Mouse (Mus musculus) cortical plate, adult 2 months (tissue): ENCODE measurements at regions not wholly inside any gene's neighbourhood (a gene's known extent, or its start where the extent isn't known, plus 50 kb on each side); places are given as distances from the start of the nearest gene placed in this dataset.
"Not testable (repeated sequence)": the region's sequence is repeated elsewhere in the genome, so short reads cannot be mapped to it uniquely, and the experiment has no call there.

Experiments
- H3K27ac ChIP-seq: fragments of 200-500 bp; 2 replicates; pipeline ENCODE4 v1.5.1; 2012; ENCODE audit warnings: low read length, control low read depth, inconsistent platforms; ENCODE audit not compliant: insufficient read depth
- H3K4me1 ChIP-seq: fragments of 200-500 bp; 2 replicates; pipeline ENCODE4 v1.6.1; 2011; ENCODE audit warnings: low read length; ENCODE audit not compliant: control insufficient read depth, insufficient read depth
- H3K4me3 ChIP-seq: fragments of 200-500 bp; 2 replicates; pipeline ENCODE4 v1.5.1; 2011; ENCODE audit warnings: mild to moderate bottlenecking, low read length, control low read depth; ENCODE audit not compliant: insufficient read depth
- CTCF ChIP-seq: fragments of 200-500 bp; IDR thresholded peaks from 2 replicates; pipeline ENCODE4 v1.5.1; 2011; ENCODE audit warnings: mild to moderate bottlenecking, control low read depth, low read length; ENCODE audit not compliant: insufficient read depth; ENCODE audit errors: extremely low read depth
- POLR2A ChIP-seq: fragments of 200-500 bp; IDR thresholded peaks from 2 replicates; pipeline ENCODE4 v1.6.1; 2011; ENCODE audit warnings: mild to moderate bottlenecking, low read length, control low read depth; ENCODE audit not compliant: insufficient read depth; ENCODE audit errors: extremely low read depth

- no peak overlapping the region for H3K4me3 ChIP-seq
- no peak overlapping the region for H3K27ac ChIP-seq
- TF ChIP-seq CTCF (no peak), POLR2A (no peak)
- H3K4me1 ChIP-seq, result no peaks in the 10 kb centered on the region
Observed at GRCm38 (mm10) chr5:134046086-134046485, 53.4 kb upstream of the Castor2 start.

GRCm38 (mm10) chr5:134042938-134043337 lies 56.6 kb upstream of the Castor2 start:
- H3K27ac ChIP-seq, H3K4me1 ChIP-seq, H3K4me3 ChIP-seq: not testable (repeated sequence)

GRCm38 (mm10) chr5:134027316-134027966 lies 72.1 kb upstream of the Castor2 start:
- no peak overlapping the region for H3K4me3 ChIP-seq
- H3K27ac ChIP-seq, result no peak overlapping the region
- H3K4me1 ChIP-seq, result no peaks in the 10 kb centered on the region
- TF ChIP-seq CTCF (no peak), POLR2A (no peak)

GRCm38 (mm10) chr5:134019651-134020432 lies 79.7 kb upstream of the Castor2 start:
- Histone ChIP-seq H3K27ac (no peak overlapping the region), H3K4me3 (no peak overlapping the region), H3K4me1 (no peaks in the 10 kb centered on the region)
- no peak for TF ChIP-seq CTCF
- TF ChIP-seq POLR2A, result no peak

GRCm38 (mm10) chr5:134014257-134015163 lies 85.0 kb upstream of the Castor2 start:
- Histone ChIP-seq H3K27ac (no peak overlapping the region), H3K4me1 (no peaks in the 10 kb centered on the region), H3K4me3 (no peak overlapping the region)
- TF ChIP-seq POLR2A (no peak), CTCF (no peak)

- no peak overlapping the region for H3K4me3 ChIP-seq
- no peaks in the 10 kb centered on the region for H3K4me1 ChIP-seq
- H3K27ac ChIP-seq, result no peak overlapping the region
- TF ChIP-seq POLR2A, result no peak
- no peak for TF ChIP-seq CTCF
Observed at GRCm38 (mm10) chr5:134013206-134013605, 86.3 kb upstream of the Castor2 start.

- Histone ChIP-seq H3K4me1 (no peaks in the 10 kb centered on the region), H3K4me3 (no peak overlapping the region), H3K27ac (no peak overlapping the region)
- no peak for TF ChIP-seq CTCF
- no peak for TF ChIP-seq POLR2A
Observed at GRCm38 (mm10) chr5:134009843-134010242, 89.7 kb upstream of the Castor2 start.

GRCm38 (mm10) chr5:134007127-134007771 lies 92.3 kb upstream of the Castor2 start:
- no peak overlapping the region for H3K4me3 ChIP-seq
- H3K4me1 ChIP-seq, result no peaks in the 10 kb centered on the region
- no peak for TF ChIP-seq CTCF
- no peak for TF ChIP-seq POLR2A
- H3K27ac ChIP-seq, result no peak overlapping the region

- peak; percentile 93 for TF ChIP-seq CTCF
- TF ChIP-seq POLR2A, result no peak
- Histone ChIP-seq H3K4me3 (no peak overlapping the region), H3K4me1 (no peaks in the 10 kb centered on the region), H3K27ac (no peak overlapping the region)
Observed at GRCm38 (mm10) chr5:134006470-134007126, 92.9 kb upstream of the Castor2 start.
